Mouse (Mus musculus) neural tube, embryonic 13.5 days (tissue): Measurements from ENCODE around the gene Actr1b. TPM values are rescaled to one million over a fixed set of nuclear protein-coding genes. Genes with fewer than 3 reads are reported as not detected.
A peak's percentile ranks its signal among the peaks of the same experiment; 100 is the strongest.

Source experiments
- ATAC-seq: fragments of 200-750 bp; cut with Nextera tagmentation; 2 replicates; pipeline ENCODE4 v1.8.0; 2017; ENCODE audit warnings: low read depth, mild to moderate bottlenecking, moderate TSS enrichment, moderate library complexity
- H3K27ac ChIP-seq: fragments of 300-500 bp; sonication (generic); replicated peaks from 2 replicates; pipeline ENCODE4 v1.5.1; 2015; ENCODE audit warnings: moderate library complexity, mild to moderate bottlenecking, inconsistent platforms
- H3K27me3 ChIP-seq: fragments of 300-500 bp; sonication (generic); 2 replicates; pipeline ENCODE4 v1.6.1; 2015; ENCODE audit warnings: mild to moderate bottlenecking, inconsistent platforms
- H3K36me3 ChIP-seq: fragments of 300-500 bp; sonication (generic); 2 replicates; pipeline ENCODE4 v1.6.1; 2015; ENCODE audit warnings: mild to moderate bottlenecking, inconsistent platforms
- H3K4me1 ChIP-seq: fragments of 300-500 bp; sonication (generic); replicated peaks from 2 replicates; pipeline ENCODE4 v1.6.1; 2015; ENCODE audit warnings: inconsistent platforms
- H3K4me2 ChIP-seq: fragments of 300-500 bp; sonication (generic); 2 replicates; pipeline ENCODE4 v1.6.1; 2015; ENCODE audit warnings: inconsistent platforms, mild to moderate bottlenecking, moderate library complexity
- H3K4me3 ChIP-seq: fragments of 300-500 bp; sonication (generic); 2 replicates; pipeline ENCODE4 v1.5.1; 2015; ENCODE audit warnings: mild to moderate bottlenecking, inconsistent platforms
- H3K9ac ChIP-seq: fragments of 300-500 bp; sonication (generic); 2 replicates; pipeline ENCODE4 v1.6.1; 2015; ENCODE audit warnings: moderate library complexity, mild to moderate bottlenecking, inconsistent platforms
- H3K9me3 ChIP-seq: fragments of 300-500 bp; sonication (generic); 2 replicates; pipeline ENCODE4 v1.6.1; 2016; ENCODE audit warnings: inconsistent platforms
- WGBS: fragments of 180-500 bp; shearing (Covaris S2); methylation state at CpG from one replicate; pipeline ENCODE4 v1.1.7; 2015; 5-methylcytosine and 5-hydroxymethylcytosine counted together
- polyA plus RNA-seq: library from polyadenylated mRNA; unstranded; fragments of >200 nt; fragmentation: Nextera tagmentation; extraction: Ambion mirVana; gene quantifications from 2 replicates; pipeline ENCODE4 v1.2.1, GENCODE M21; 2015

Actr1b gene
- polyA plus RNA-seq, 1 experiment from 2014 or later = 126 TPM

DNA sequence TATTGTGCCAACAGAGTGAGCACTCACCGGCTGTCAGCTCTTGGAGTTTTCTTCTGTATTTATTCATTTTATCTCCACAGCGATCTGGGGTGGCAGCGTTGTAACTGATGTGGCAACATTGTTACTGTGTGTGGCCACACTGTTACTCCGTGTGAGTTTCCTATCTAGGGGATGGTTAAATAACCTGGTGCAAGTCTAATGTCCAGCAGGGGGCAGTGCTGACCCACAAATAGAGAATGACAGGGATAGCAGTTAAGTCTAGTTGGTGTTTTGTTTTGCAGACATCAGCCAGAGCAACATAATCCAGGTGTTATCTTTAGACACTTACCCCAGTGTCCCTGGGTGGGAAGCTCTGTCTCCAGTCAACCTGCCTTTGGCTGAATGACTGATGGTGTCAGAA, 23.1 kb upstream of the Actr1b start:
- WGBS = 11% methylated on average over 4 of the region's 4 CpGs
- Histone ChIP-seq H3K4me2 (no peak overlapping the region), H3K9ac (no peak overlapping the region), H3K36me3 (no peaks in the 10 kb centered on the region), H3K27ac (no peak overlapping the region), H3K27me3 (peaks cover 5% of the 10 kb centered on the region; the same call in 1 of the 2 replicates), H3K4me3 (no peak overlapping the region), H3K9me3 (no peaks in the 10 kb centered on the region), H3K4me1 (no peaks in the 10 kb centered on the region)
- ATAC-seq = peak; percentile 80; the same call in 1 of the 2 replicates

DNA sequence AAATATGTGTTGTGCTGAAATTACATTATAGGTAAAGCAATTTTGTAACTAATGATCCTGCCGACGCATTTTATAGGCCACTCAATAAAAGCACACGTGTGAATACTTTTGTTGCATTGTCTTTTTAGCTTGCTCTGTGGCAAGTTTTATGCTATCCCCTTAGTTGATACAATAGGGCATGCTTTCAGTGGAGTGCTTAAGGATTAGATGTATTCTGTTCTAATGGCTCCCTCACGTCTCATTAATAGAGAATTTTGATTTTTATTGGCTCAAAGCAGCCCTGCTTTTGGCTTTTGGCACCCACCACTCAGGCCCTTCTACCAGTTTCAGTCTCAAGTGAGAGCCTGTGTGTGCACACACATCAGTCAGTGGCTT, 9.8 kb upstream of the Actr1b start:
- H3K27me3 ChIP-seq = no peaks in the 10 kb centered on the region
- no peaks in the 10 kb centered on the region for H3K36me3 ChIP-seq
- no peaks in the 10 kb centered on the region for H3K9me3 ChIP-seq
- H3K27ac ChIP-seq = peak overlapping the region; percentile 6; the same call in 1 of the 2 replicates
- WGBS = 24% methylated on average over 4 of the region's 4 CpGs
- peak; percentile 64 for ATAC-seq
- no peak overlapping the region for H3K4me2 ChIP-seq
- H3K9ac ChIP-seq = 0 out of 2 replicates have a peak overlapping the region, but pooled peaks have one; percentile 26
- peaks cover 19% of the 10 kb centered on the region for H3K4me1 ChIP-seq
- H3K4me3 ChIP-seq = no peak overlapping the region

DNA sequence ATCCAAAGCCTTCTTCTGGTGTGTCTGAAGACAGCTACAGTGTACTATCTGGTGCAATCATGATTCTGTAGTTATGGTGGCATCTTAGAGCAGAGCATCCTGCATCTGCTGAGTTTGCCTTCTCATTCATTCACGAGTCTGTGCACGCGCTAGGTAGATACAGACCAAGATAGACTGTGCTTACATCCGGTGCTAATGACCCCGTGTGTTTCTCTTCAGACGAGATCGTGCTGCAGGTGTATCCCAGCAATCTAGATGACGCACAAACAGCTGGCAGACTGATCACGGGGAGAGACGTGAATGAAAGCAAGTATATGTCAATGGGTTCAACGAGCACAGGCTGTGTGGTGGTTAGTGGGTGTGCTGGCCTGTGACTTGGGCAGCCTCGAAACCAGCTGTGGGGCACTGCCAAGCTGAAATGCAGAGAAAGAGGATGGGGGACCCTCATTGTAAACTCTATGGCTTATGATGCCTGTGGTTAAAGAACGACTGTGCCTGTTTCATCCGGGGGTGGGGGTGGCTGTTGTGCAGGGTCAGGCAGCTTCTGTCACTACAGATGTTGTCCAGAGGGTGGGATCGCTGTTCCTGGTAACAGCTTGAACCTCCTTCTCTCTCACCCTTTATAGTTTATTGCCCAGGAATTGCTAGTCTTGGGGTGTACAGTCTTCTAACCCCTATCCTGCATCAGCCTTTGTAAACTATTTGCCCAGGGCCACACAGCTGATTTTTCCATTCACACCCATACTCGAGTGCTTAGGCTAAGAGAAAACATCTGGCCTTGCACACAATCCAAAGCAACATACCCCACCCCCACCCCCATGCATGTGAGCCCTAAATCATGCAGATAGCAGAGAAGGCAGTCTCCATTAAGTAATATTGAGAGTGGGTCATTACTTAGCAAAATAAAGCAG, 9.2 kb upstream of the Actr1b start:
- Histone ChIP-seq H3K4me2 (no peak overlapping the region), H3K9me3 (no peaks in the 10 kb centered on the region), H3K36me3 (no peaks in the 10 kb centered on the region), H3K9ac (no peak overlapping the region), H3K4me3 (no peak overlapping the region), H3K27me3 (no peaks in the 10 kb centered on the region), H3K27ac (peak overlapping the region; percentile 62; the same call in 1 of the 2 replicates), H3K4me1 (peaks cover 19% of the 10 kb centered on the region)
- 57% methylated on average over 16 of the region's 16 CpGs for WGBS
- ATAC-seq = peak; percentile 74

DNA sequence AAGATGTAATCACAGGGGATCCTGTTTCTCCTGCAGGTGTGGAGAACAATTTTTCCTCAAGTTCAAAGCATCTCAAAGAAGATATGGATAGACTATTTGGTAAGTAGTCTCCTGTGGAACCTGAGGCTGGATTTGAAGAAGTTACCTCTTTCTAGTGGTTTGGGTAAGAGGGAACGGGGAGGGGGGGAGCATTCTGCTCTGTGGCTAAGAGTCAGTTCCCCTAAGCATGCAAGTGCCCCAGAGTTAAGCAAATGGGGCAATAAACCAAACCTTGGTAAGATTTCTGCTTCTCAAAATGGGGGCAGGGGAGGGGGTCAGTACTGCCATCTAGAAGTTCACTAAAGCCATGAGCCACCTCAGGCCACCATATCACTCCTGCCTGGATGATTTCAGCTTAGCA, 4.6 kb upstream of the Actr1b start:
- 96% methylated on average over 1 of the region's 1 CpGs for WGBS

DNA sequence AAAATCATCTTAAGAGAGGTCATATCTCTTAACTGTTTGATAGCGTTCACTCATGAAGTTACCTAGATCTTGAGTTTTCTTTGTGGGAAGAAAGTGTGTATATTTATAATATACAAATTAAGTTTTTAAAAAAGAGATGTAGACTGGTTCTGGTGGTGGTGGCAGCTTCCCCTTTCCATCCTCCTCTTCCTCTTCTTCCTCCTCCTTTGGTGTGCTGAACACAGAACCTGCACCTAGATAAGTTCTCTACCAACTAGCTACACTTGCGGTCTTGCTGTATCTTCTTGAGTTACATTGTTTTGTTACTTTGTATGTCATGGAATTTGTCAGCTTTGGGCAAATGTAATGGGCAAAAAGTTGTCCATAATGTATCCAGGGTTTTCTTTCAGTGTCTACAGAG, 3.1 kb downstream of the Actr1b start:
- ATAC-seq = no peak
- no peaks in the 10 kb centered on the region for H3K27me3 ChIP-seq
- no peak overlapping the region for H3K4me2 ChIP-seq
- peaks cover 14% of the 10 kb centered on the region for H3K36me3 ChIP-seq
- H3K27ac ChIP-seq = no peak overlapping the region
- 96% methylated on average over 2 of the region's 2 CpGs for WGBS
- H3K4me1 ChIP-seq = peaks cover 21% of the 10 kb centered on the region
- H3K9me3 ChIP-seq = no peaks in the 10 kb centered on the region
- H3K9ac ChIP-seq = no peak overlapping the region
- H3K4me3 ChIP-seq = no peak overlapping the region

More for the DNA sequence above, 4.6 kb upstream of the Actr1b start:
- H3K27ac ChIP-seq = no peak overlapping the region
- H3K4me1 ChIP-seq = peaks cover 10% of the 10 kb centered on the region
- H3K9me3 ChIP-seq = no peaks in the 10 kb centered on the region
- ATAC-seq = no peak
- no peaks in the 10 kb centered on the region for H3K36me3 ChIP-seq
- H3K4me2 ChIP-seq = no peak overlapping the region
- no peaks in the 10 kb centered on the region for H3K27me3 ChIP-seq
- H3K4me3 ChIP-seq = no peak overlapping the region
- H3K9ac ChIP-seq = no peak overlapping the region

DNA sequence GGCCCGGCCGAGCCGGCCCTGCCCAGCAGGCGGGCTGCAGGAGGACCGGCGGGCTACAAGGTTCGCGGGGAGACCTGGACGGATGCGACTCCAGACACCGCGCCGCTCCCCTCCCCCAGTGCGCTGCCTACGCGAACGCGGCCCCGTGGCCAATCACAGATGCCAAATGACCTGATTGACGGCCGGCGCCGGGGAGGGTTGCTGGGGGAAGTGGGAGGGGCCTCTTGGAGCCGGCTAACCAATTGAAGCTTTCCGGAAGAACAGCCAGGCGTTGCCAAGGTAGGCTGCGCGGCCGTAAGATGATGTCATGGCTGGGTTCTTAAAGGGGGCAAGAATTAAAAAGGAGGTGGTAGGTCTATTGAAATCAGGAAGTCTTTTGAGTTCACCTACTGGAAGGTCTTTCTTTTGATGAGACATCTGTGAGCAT, 4.4 kb downstream of the Actr1b start, which contains the start of gene 4933424G06Rik:
4933424G06Rik (plus strand) TSS at position 296 of the 427 bp plus-strand sequence.
- WGBS = under 1% methylated on average over 29 of the region's 29 CpGs
- no peaks in the 10 kb centered on the region for H3K27me3 ChIP-seq

DNA sequence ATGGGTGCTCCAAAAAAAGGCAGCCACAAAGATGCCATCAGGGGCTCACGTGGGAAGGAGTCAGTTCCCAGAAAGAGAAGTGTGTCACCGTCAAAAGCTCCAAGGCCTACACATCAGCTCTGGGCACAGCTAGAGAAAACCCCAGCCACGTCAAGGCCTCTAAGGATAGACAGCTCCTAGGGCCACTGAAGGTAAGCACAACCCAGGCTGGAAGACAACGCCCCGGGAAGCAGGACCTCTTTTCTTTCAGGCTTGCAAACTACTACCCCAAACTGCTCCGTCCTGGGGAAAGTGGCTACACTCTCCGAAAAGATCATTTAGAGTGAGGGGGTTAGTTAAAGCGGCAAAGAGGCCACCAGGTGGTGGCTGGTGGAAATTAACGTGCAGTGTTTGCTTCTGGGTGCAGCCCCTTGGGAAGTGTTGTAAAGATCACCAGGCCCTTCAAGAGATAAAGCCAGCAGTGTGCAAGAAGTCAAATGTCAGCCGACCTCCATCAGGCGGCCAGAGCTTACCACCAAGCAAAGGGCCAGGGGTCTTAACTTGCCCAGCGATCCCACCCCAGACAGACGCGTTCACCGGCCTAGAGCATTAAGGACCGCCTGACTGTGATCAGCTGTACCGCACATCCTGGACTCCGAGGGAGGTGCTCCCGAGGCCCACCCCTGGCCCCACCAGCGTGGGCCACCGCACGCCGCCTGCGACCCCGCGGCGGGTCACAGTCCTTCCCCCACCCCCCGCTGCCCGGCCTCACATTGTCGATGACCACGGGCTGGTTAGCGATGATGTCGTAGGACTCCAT, 5.0 kb downstream of the Actr1b start:
- Histone ChIP-seq H3K36me3 (peaks cover 33% of the 10 kb centered on the region), H3K9ac (peak overlapping the region; percentile 97), H3K9me3 (no peaks in the 10 kb centered on the region), H3K4me2 (peak overlapping the region; percentile 83), H3K4me1 (peaks cover 21% of the 10 kb centered on the region), H3K27me3 (no peaks in the 10 kb centered on the region), H3K27ac (peak overlapping the region; percentile 90), H3K4me3 (peak overlapping the region; percentile 92)
- WGBS = 1% methylated on average over 33 of the region's 33 CpGs
- peak; percentile 80 for ATAC-seq

More for the DNA sequence above, 4.4 kb downstream of the Actr1b start, which contains the start of gene 4933424G06Rik:
- no peaks in the 10 kb centered on the region for H3K9me3 ChIP-seq
- peak; percentile 97 for ATAC-seq
- peak within 1 kb of the TSS; percentile 97 for H3K9ac ChIP-seq
- H3K36me3 ChIP-seq = peaks cover 27% of the 10 kb centered on the region
- peak within 1 kb of the TSS; percentile 92 for H3K4me3 ChIP-seq
- peak within 1 kb of the TSS; percentile 90 for H3K27ac ChIP-seq
- peak within 1 kb of the TSS; percentile 83 for H3K4me2 ChIP-seq
- peaks cover 21% of the 10 kb centered on the region for H3K4me1 ChIP-seq

DNA sequence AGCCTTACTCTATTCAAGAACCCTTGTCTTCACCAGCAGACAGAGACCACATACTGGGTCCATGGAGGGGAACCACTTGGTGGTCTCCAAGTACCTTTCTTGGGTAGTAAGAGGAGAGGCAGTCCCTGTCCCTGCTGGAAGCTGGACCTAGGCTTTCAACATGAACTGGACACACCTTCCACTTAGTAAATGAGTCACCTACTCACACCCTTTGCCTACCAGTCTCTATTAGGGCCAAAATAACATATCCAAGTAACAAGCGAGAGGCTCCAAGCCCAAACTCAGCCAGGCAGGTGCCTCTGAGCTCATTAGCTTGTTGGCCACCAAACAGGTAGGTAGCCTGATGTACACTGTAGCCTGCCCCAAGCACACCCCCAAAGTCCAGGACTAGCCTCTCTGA, 5.6 kb downstream of the Actr1b start:
- ATAC-seq = no peak
- Histone ChIP-seq H3K27me3 (no peaks in the 10 kb centered on the region), H3K36me3 (peaks cover 39% of the 10 kb centered on the region), H3K4me2 (peak overlapping the region; percentile 83), H3K9me3 (no peaks in the 10 kb centered on the region), H3K9ac (peak overlapping the region; percentile 97), H3K4me1 (peaks cover 21% of the 10 kb centered on the region), H3K4me3 (peak overlapping the region; percentile 92), H3K27ac (no peak overlapping the region)
- 84% methylated on average over 1 of the region's 1 CpGs for WGBS

DNA sequence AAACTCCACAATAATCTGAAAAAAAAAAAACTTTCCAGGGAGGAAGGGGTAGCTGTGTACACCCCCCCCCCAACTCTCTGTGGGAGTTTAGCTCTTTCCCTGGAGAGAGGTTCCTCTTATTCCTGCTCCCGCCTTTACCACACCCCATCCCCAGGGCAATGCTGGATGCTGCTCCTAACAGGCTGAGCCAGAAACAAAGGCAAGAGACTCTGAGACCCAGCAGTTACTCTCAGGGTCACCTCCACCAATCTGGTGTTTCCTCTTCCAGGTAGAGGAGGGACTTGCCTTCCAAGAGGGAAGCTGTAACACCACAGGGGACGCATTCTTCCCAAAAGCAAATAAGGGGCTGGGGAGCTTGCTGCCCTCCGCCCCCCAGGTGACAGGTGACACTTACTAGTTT, 6.4 kb downstream of the Actr1b start:
- H3K9me3 ChIP-seq = no peaks in the 10 kb centered on the region
- no peak for ATAC-seq
- no peak overlapping the region for H3K4me3 ChIP-seq
- WGBS = 61% methylated on average over 3 of the region's 3 CpGs
- H3K4me1 ChIP-seq = peaks cover 21% of the 10 kb centered on the region
- no peaks in the 10 kb centered on the region for H3K27me3 ChIP-seq
- peaks cover 47% of the 10 kb centered on the region for H3K36me3 ChIP-seq
- no peak overlapping the region for H3K27ac ChIP-seq
- no peak overlapping the region for H3K4me2 ChIP-seq
- peak overlapping the region; percentile 97 for H3K9ac ChIP-seq

DNA sequence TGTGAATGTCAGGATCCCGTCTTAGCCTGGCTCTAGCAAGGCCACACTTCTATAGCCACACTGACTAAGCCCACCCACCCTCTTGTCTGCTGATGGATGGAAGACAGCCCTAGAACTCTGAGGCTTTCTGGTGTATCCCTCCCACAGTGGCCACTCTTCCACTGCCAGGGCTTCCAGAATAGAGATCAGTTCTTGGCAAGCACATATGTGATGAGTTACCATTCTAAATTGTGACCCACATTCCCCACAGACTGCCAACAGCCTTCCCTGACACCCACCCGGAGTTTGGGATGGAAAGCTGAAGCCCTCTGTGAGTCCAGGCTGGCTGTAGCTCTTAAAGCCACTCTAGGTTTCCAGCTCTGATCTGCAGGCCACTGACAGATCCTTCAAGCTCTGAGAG, 7.1 kb downstream of the Actr1b start:
- peaks cover 54% of the 10 kb centered on the region for H3K36me3 ChIP-seq
- no peak overlapping the region for H3K27ac ChIP-seq
- H3K4me3 ChIP-seq = no peak overlapping the region
- H3K27me3 ChIP-seq = no peaks in the 10 kb centered on the region
- H3K9me3 ChIP-seq = no peaks in the 10 kb centered on the region
- WGBS = 78% methylated on average over 2 of the region's 2 CpGs
- H3K9ac ChIP-seq = 0 out of 2 replicates have a peak overlapping the region, but pooled peaks have one; percentile 12
- H3K4me2 ChIP-seq = no peak overlapping the region
- peaks cover 21% of the 10 kb centered on the region for H3K4me1 ChIP-seq
- ATAC-seq = no peak

DNA sequence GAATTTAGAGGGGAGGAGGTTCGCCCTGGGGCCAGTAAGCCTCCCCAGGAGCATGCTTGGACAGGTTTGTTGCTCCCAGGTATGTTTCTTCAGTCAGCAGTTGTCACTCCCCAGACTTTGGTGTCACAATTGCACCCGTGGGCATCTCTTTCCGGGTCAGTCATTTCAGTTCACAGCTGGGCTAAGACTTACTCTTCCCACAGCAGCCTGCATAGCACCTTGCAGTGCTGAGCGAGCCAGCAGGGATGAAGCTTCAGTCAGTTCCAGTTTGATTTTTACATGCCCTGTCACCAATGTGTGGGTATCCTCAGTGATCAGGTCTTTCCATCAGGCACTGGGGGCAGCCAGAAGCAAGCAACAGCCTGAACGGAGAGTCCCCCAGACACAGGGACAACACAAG, 17.2 kb downstream of the Actr1b start:
- WGBS = 69% methylated on average over 5 of the region's 5 CpGs
- Histone ChIP-seq H3K4me3 (no peak overlapping the region), H3K9ac (no peak overlapping the region), H3K4me2 (no peak overlapping the region), H3K9me3 (no peaks in the 10 kb centered on the region), H3K36me3 (peaks cover 67% of the 10 kb centered on the region), H3K27ac (no peak overlapping the region), H3K27me3 (no peaks in the 10 kb centered on the region), H3K4me1 (peaks cover 16% of the 10 kb centered on the region)
- no peak for ATAC-seq

DNA sequence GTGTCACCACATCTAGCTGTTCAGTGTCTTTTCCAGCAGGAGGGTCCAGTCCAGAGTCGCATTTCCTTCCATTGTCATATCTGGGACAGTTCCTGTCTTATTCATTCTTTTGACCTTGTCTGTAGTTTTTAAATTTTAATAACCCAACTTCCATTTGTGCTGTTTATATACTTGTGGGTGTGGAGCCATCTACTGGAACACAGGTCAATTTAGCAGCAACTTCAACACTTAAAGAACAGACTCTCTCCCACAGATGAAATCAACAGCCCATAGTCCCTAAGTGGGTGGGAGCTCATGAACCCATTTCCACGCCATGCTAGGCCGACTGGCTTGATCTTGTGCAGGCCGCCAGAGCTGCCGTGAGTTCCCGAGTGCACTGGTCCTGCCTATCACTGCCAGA, 17.8 kb downstream of the Actr1b start:
- peaks cover 18% of the 10 kb centered on the region for H3K4me1 ChIP-seq
- no peak overlapping the region for H3K4me2 ChIP-seq
- no peaks in the 10 kb centered on the region for H3K27me3 ChIP-seq
- no peaks in the 10 kb centered on the region for H3K9me3 ChIP-seq
- no peak overlapping the region for H3K9ac ChIP-seq
- peaks cover 61% of the 10 kb centered on the region for H3K36me3 ChIP-seq
- no peak for ATAC-seq
- WGBS = 79% methylated on average over 6 of the region's 6 CpGs
- no peak overlapping the region for H3K27ac ChIP-seq
- no peak overlapping the region for H3K4me3 ChIP-seq
